Mouse (Mus musculus) intestine, embryonic 15.5 days (tissue): Measurements from ENCODE around the gene Hist1h2ba. TPM values are rescaled to one million over a fixed set of nuclear protein-coding genes. Genes with fewer than 3 reads are reported as not detected.

ENCODE experiments used
- ATAC-seq: fragments of 200-750 bp; cut with Nextera tagmentation; 2 replicates; pipeline ENCODE4 v1.8.0; 2017; ENCODE audit warnings: moderate TSS enrichment, moderate library complexity
- H3K27ac ChIP-seq: fragments of 300-500 bp; sonication (generic); 2 replicates; pipeline ENCODE4 v1.5.1; 2015; ENCODE audit warnings: mild to moderate bottlenecking, inconsistent platforms
- H3K27me3 ChIP-seq: fragments of 300-500 bp; sonication (generic); replicated peaks from 2 replicates; pipeline ENCODE4 v1.6.1; 2015; ENCODE audit warnings: inconsistent platforms
- H3K36me3 ChIP-seq: fragments of 300-500 bp; sonication (generic); 2 replicates; pipeline ENCODE4 v1.6.1; 2015; ENCODE audit warnings: inconsistent platforms
- H3K4me1 ChIP-seq: fragments of 300-500 bp; sonication (generic); replicated peaks from 2 replicates; pipeline ENCODE4 v1.6.1; 2015; ENCODE audit warnings: inconsistent platforms
- H3K4me2 ChIP-seq: fragments of 300-500 bp; sonication (generic); replicated peaks from 2 replicates; pipeline ENCODE4 v1.6.1; 2015; ENCODE audit warnings: mild to moderate bottlenecking, inconsistent platforms
- H3K4me3 ChIP-seq: fragments of 300-500 bp; sonication (generic); replicated peaks from 2 replicates; pipeline ENCODE4 v1.5.1; 2015; ENCODE audit warnings: inconsistent platforms
- H3K9ac ChIP-seq: fragments of 300-500 bp; sonication (generic); 2 replicates; pipeline ENCODE4 v1.6.1; 2015; ENCODE audit warnings: inconsistent platforms
- H3K9me3 ChIP-seq: fragments of 300-500 bp; sonication (generic); 2 replicates; pipeline ENCODE4 v1.6.1; 2016; ENCODE audit warnings: inconsistent platforms
- WGBS: fragments of 180-500 bp; shearing (Covaris S2); methylation state at CpG from one replicate; pipeline ENCODE4 v1.1.7; 2015; 5-methylcytosine and 5-hydroxymethylcytosine counted together
- polyA plus RNA-seq: library from polyadenylated mRNA; unstranded; fragments of >200 nt; fragmentation: Nextera tagmentation; extraction: Ambion mirVana; gene quantifications from 2 replicates; pipeline ENCODE4 v1.2.1, GENCODE M21; 2015

The Hist1h2ba gene
- polyA plus RNA-seq, result not detected in 2 replicates

- Histone ChIP-seq H3K27ac (no peak within 1 kb of the TSS), H3K27me3 (no peaks in the 10 kb centered on the region), H3K4me2 (no peak within 1 kb of the TSS), H3K9ac (no peak within 1 kb of the TSS), H3K36me3 (no peaks in the 10 kb centered on the region), H3K4me3 (no peak within 1 kb of the TSS), H3K4me1 (peaks cover 1% of the 10 kb centered on the region; the same call in 1 of the 2 replicates), H3K9me3 (no peaks in the 10 kb centered on the region)
- 93% methylated on average over 39 of the region's 39 CpGs for WGBS
- no peak for ATAC-seq
Observed at GRCm38 (mm10) chr13:23933421-23934210, at the start of gene Hist1h2ba. Gene Hist1h2ba (minus strand): TSS chr13:23934156.

- Histone ChIP-seq H3K27ac (no peak overlapping the region), H3K4me2 (no peak overlapping the region)
- 37% methylated on average over 5 of the region's 5 CpGs for WGBS
Observed at GRCm38 (mm10) chr13:23972271-23972670, 38.3 kb upstream of the Hist1h2ba start.

GRCm38 (mm10) chr13:23971870-23972269 is 37.9 kb upstream of the Hist1h2ba start:
- Histone ChIP-seq H3K9me3 (no peaks in the 10 kb centered on the region), H3K27me3 (no peaks in the 10 kb centered on the region), H3K27ac (no peak overlapping the region), H3K4me1 (no peaks in the 10 kb centered on the region), H3K9ac (no peak overlapping the region), H3K36me3 (no peaks in the 10 kb centered on the region), H3K4me2 (no peak overlapping the region), H3K4me3 (no peak overlapping the region)
- WGBS, result 57% methylated on average over 2 of the region's 2 CpGs
- ATAC-seq, result no peak

More at GRCm38 (mm10) chr13:23972271-23972670, 38.3 kb upstream of the Hist1h2ba start:
- H3K9ac ChIP-seq, result no peak overlapping the region
- ATAC-seq, result no peak
- H3K27me3 ChIP-seq, result no peaks in the 10 kb centered on the region
- H3K9me3 ChIP-seq, result no peaks in the 10 kb centered on the region
- H3K4me1 ChIP-seq, result no peaks in the 10 kb centered on the region
- no peak overlapping the region for H3K4me3 ChIP-seq
- H3K36me3 ChIP-seq, result no peaks in the 10 kb centered on the region

GRCm38 (mm10) chr13:23964909-23965308 is 31.0 kb upstream of the Hist1h2ba start:
- Histone ChIP-seq H3K27me3 (no peaks in the 10 kb centered on the region), H3K9ac (no peak overlapping the region)
- ATAC-seq, result no peak

GRCm38 (mm10) chr13:23959776-23960175 is 25.8 kb upstream of the Hist1h2ba start:
- H3K4me3 ChIP-seq, result no peak overlapping the region
- no peaks in the 10 kb centered on the region for H3K36me3 ChIP-seq
- 23% methylated on average over 2 of the region's 2 CpGs for WGBS
- no peak for ATAC-seq
- no peaks in the 10 kb centered on the region for H3K9me3 ChIP-seq
- no peak overlapping the region for H3K9ac ChIP-seq
- no peak overlapping the region for H3K27ac ChIP-seq
- no peak overlapping the region for H3K4me2 ChIP-seq
- no peaks in the 10 kb centered on the region for H3K27me3 ChIP-seq
- no peaks in the 10 kb centered on the region for H3K4me1 ChIP-seq

More at GRCm38 (mm10) chr13:23964909-23965308, 31.0 kb upstream of the Hist1h2ba start:
- 80% methylated on average over 2 of the region's 2 CpGs for WGBS
- Histone ChIP-seq H3K9me3 (no peaks in the 10 kb centered on the region), H3K4me1 (no peaks in the 10 kb centered on the region), H3K36me3 (no peaks in the 10 kb centered on the region), H3K4me2 (no peak overlapping the region), H3K4me3 (no peak overlapping the region), H3K27ac (no peak overlapping the region)

GRCm38 (mm10) chr13:23950928-23951327 is 17.0 kb upstream of the Hist1h2ba start:
- no peak overlapping the region for H3K4me3 ChIP-seq
- H3K9ac ChIP-seq, result no peak overlapping the region
- H3K4me1 ChIP-seq, result no peaks in the 10 kb centered on the region
- H3K27me3 ChIP-seq, result no peaks in the 10 kb centered on the region
- no peaks in the 10 kb centered on the region for H3K9me3 ChIP-seq
- H3K4me2 ChIP-seq, result no peak overlapping the region
- H3K36me3 ChIP-seq, result no peaks in the 10 kb centered on the region
- ATAC-seq, result no peak
- no peak overlapping the region for H3K27ac ChIP-seq
- 68% methylated on average over 3 of the region's 3 CpGs for WGBS

- Histone ChIP-seq H3K27me3 (no peaks in the 10 kb centered on the region), H3K9me3 (no peaks in the 10 kb centered on the region), H3K36me3 (no peaks in the 10 kb centered on the region), H3K4me1 (no peaks in the 10 kb centered on the region), H3K27ac (no peak overlapping the region), H3K9ac (no peak overlapping the region), H3K4me2 (no peak overlapping the region), H3K4me3 (no peak overlapping the region)
- WGBS, result 62% methylated on average over 14 of the region's 14 CpGs
- ATAC-seq, result no peak
Observed at GRCm38 (mm10) chr13:23949484-23950246, 15.7 kb upstream of the Hist1h2ba start.

GRCm38 (mm10) chr13:23946254-23946653 is 12.3 kb upstream of the Hist1h2ba start:
- no peak for ATAC-seq
- H3K4me2 ChIP-seq, result no peak overlapping the region
- no peak overlapping the region for H3K27ac ChIP-seq
- H3K9ac ChIP-seq, result no peak overlapping the region
- H3K9me3 ChIP-seq, result no peaks in the 10 kb centered on the region
- 37% methylated on average over 2 of the region's 2 CpGs for WGBS
- H3K36me3 ChIP-seq, result no peaks in the 10 kb centered on the region
- H3K4me3 ChIP-seq, result no peak overlapping the region
- H3K4me1 ChIP-seq, result no peaks in the 10 kb centered on the region
- no peaks in the 10 kb centered on the region for H3K27me3 ChIP-seq

GRCm38 (mm10) chr13:23942861-23943260 is 8.9 kb upstream of the Hist1h2ba start:
- no peak for ATAC-seq
- no peak overlapping the region for H3K4me3 ChIP-seq
- no peak overlapping the region for H3K4me2 ChIP-seq
- WGBS, result 40% methylated on average over 2 of the region's 2 CpGs
- H3K9ac ChIP-seq, result no peak overlapping the region
- no peaks in the 10 kb centered on the region for H3K9me3 ChIP-seq
- H3K27me3 ChIP-seq, result no peaks in the 10 kb centered on the region
- no peaks in the 10 kb centered on the region for H3K4me1 ChIP-seq
- H3K27ac ChIP-seq, result no peak overlapping the region
- H3K36me3 ChIP-seq, result no peaks in the 10 kb centered on the region

GRCm38 (mm10) chr13:23940291-23940690 is 6.3 kb upstream of the Hist1h2ba start:
- WGBS, result 65% methylated on average over 6 of the region's 6 CpGs
- no peaks in the 10 kb centered on the region for H3K36me3 ChIP-seq
- H3K27ac ChIP-seq, result no peak overlapping the region
- no peak overlapping the region for H3K4me3 ChIP-seq
- H3K4me1 ChIP-seq, result no peaks in the 10 kb centered on the region
- H3K4me2 ChIP-seq, result no peak overlapping the region
- ATAC-seq, result no peak
- no peaks in the 10 kb centered on the region for H3K27me3 ChIP-seq
- no peak overlapping the region for H3K9ac ChIP-seq
- H3K9me3 ChIP-seq, result no peaks in the 10 kb centered on the region

GRCm38 (mm10) chr13:23938699-23939098 is 4.7 kb upstream of the Hist1h2ba start:
- H3K36me3 ChIP-seq, result no peaks in the 10 kb centered on the region
- no peak overlapping the region for H3K9ac ChIP-seq
- ATAC-seq, result no peak
- WGBS, result 92% methylated on average over 1 of the region's 1 CpGs
- H3K27me3 ChIP-seq, result no peaks in the 10 kb centered on the region
- H3K4me1 ChIP-seq, result no peaks in the 10 kb centered on the region
- no peaks in the 10 kb centered on the region for H3K9me3 ChIP-seq
- no peak overlapping the region for H3K4me2 ChIP-seq
- H3K4me3 ChIP-seq, result no peak overlapping the region
- H3K27ac ChIP-seq, result no peak overlapping the region

GRCm38 (mm10) chr13:23934211-23934520 is 210 bp upstream of the Hist1h2ba start, which contains the start of gene Hist1h2aa:
Gene Hist1h2aa (plus strand): TSS chr13:23934462.
- H3K4me2 ChIP-seq, result no peak within 1 kb of the TSS
- 90% methylated on average over 10 of the region's 10 CpGs for WGBS
- H3K9me3 ChIP-seq, result no peaks in the 10 kb centered on the region
- no peak within 1 kb of the TSS for H3K4me3 ChIP-seq
- H3K27ac ChIP-seq, result no peak within 1 kb of the TSS
- H3K27me3 ChIP-seq, result no peaks in the 10 kb centered on the region
- H3K36me3 ChIP-seq, result no peaks in the 10 kb centered on the region
- no peak within 1 kb of the TSS for H3K9ac ChIP-seq
- no peak for ATAC-seq
- H3K4me1 ChIP-seq, result no peaks in the 10 kb centered on the region
